8 mouse cellular contexts compared by ENCODE assay signal in the genomic region with DNA sequence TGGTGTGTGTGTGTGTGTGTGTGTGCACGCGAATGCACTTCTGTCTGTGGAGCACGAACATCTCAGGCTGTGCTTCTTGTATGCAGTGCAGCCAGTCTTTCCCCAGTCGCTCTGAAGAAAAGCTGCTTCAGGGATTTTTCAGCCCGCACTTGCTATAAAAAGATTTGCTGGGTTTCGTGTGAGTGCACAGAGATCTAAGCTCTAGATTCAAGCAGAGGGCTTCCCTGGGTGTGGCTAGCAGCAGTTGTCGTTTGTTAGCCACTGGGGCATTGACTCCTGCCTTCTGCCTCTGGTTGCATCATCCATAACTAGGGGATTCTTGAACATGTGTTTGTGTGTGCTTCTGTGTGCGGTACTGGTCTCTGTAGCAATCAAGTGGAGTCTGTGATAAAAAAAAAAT.
DNase-seq lines count a peak whose midpoint lies in the region; ATAC-seq lines count a peak whose summit lies in the region.

No protein-coding gene starts in this region.

- no peak; the same call in 1 of the 2 replicates for ATAC-seq in hindbrain, embryonic 13.5 days (ENCODE audit: low FRiP score)
- peak; percentile 50; the same call in 1 of the 2 replicates for ATAC-seq in neural tube, embryonic 14.5 days (ENCODE audit: low read depth)

- H3K27me3 ChIP-seq in embryonic facial prominence, embryonic 10.5 days (replicated peaks; ENCODE audit: low read depth, poor library complexity, severe bottlenecking): no peaks in the 10 kb centered on the region
- no peaks in the 10 kb centered on the region for H3K27me3 ChIP-seq in hindbrain, embryonic 13.5 days
- no peaks in the 10 kb centered on the region for H3K27me3 ChIP-seq in neural tube, embryonic 14.5 days (ENCODE audit: control insufficient read depth, insufficient read depth, low read length)

- peak overlapping the region; percentile 53 for H3K9ac ChIP-seq in hindbrain, embryonic 13.5 days
- no peak overlapping the region for H3K9ac ChIP-seq in neural tube, embryonic 14.5 days (replicated peaks; ENCODE audit: low read depth, low read length)

- H3K36me3 ChIP-seq in embryonic facial prominence, embryonic 10.5 days (replicated peaks): no peaks in the 10 kb centered on the region
- no peaks in the 10 kb centered on the region for H3K36me3 ChIP-seq in hindbrain, embryonic 13.5 days
- no peaks in the 10 kb centered on the region for H3K36me3 ChIP-seq in neural tube, embryonic 14.5 days (ENCODE audit: control insufficient read depth, insufficient read depth, low read length)

- peak overlapping the region; percentile 45 for H3K4me2 ChIP-seq in hindbrain, embryonic 13.5 days
- peak overlapping the region; percentile 32 for H3K4me2 ChIP-seq in neural tube, embryonic 14.5 days (ENCODE audit: low read depth, low read length)

- intact Hi-C loops in left cerebral cortex, postnatal 14 days (cut with DNase I): no loop called here
- intact Hi-C loops in left cerebral cortex, postnatal 4 days (cut with DNase I): no loop called here

- H3K4me3 ChIP-seq in embryonic facial prominence, embryonic 10.5 days: no peak overlapping the region
- H3K4me3 ChIP-seq in hindbrain, embryonic 13.5 days: peak overlapping the region; percentile 22
- no peak overlapping the region for H3K4me3 ChIP-seq in neural tube, embryonic 14.5 days (ENCODE audit: low read depth, low read length)

- WGBS in embryonic facial prominence, embryonic 10.5 days: 79% methylated on average over 8 of the region's 8 CpGs
- WGBS in hindbrain, embryonic 13.5 days: 36% methylated on average over 8 of the region's 8 CpGs
- WGBS in neural tube, embryonic 14.5 days: 31% methylated on average over 8 of the region's 8 CpGs

- H3K27ac ChIP-seq in embryonic facial prominence, embryonic 10.5 days (replicated peaks): 0 out of 2 replicates have a peak overlapping the region, but pooled peaks have one; percentile 35
- H3K27ac ChIP-seq in hindbrain, embryonic 13.5 days: peak overlapping the region; percentile 89
- H3K27ac ChIP-seq in neural tube, embryonic 14.5 days (ENCODE audit: low read depth, low read length): peak overlapping the region; percentile 52

- DNase-seq in left cerebral cortex, postnatal 14 days (ENCODE audit: low spot score in 2 of 2): peak; percentile 36 to 40
- no peak for DNase-seq in left cerebral cortex, postnatal 4 days
- no peak for DNase-seq in embryonic facial prominence, embryonic 10.5 days (ENCODE audit: low spot score)
- no peak for DNase-seq in cerebellum, adult 9-10 months
- DNase-seq in adrenal gland, postnatal 4 days (ENCODE audit: low spot score in 2 of 2): no peak
- DNase-seq in cerebellum, postnatal 36 days: no peak

- no peaks in the 10 kb centered on the region for H3K9me3 ChIP-seq in embryonic facial prominence, embryonic 10.5 days
- no peaks in the 10 kb centered on the region for H3K9me3 ChIP-seq in hindbrain, embryonic 13.5 days
- H3K9me3 ChIP-seq in neural tube, embryonic 14.5 days (ENCODE audit: control insufficient read depth, low read length): no peaks in the 10 kb centered on the region

- H3K4me1 ChIP-seq in embryonic facial prominence, embryonic 10.5 days: peaks cover 65% of the 10 kb centered on the region
- H3K4me1 ChIP-seq in hindbrain, embryonic 13.5 days (replicated peaks): peaks cover 71% of the 10 kb centered on the region
- H3K4me1 ChIP-seq in neural tube, embryonic 14.5 days (ENCODE audit: control insufficient read depth, insufficient read depth, low read length): peaks cover 55% of the 10 kb centered on the region

Comparison
In these comparisons a context has a peak if more than half of its experiments do, and no peak if none do; other contexts are left out.
1. DNase-seq: peak in left cerebral cortex, postnatal 14 days (2 of 2); none in left cerebral cortex, postnatal 4 days (single experiment), embryonic facial prominence, embryonic 10.5 days (single experiment), cerebellum, adult 9-10 months (single experiment), adrenal gland, postnatal 4 days (0 of 2) and cerebellum, postnatal 36 days (0 of 2).
2. H3K27ac ChIP-seq: peak in every context shown above with its lines; median percentile 89 in hindbrain, embryonic 13.5 days; 52 in neural tube, embryonic 14.5 days; 35 in embryonic facial prominence, embryonic 10.5 days.